Mouse (Mus musculus): ENCODE measurements around the gene Arhgef28. TPM values are rescaled to one million over a fixed set of nuclear protein-coding genes. Genes with fewer than 3 reads are reported as not detected.
"Not testable (repeated sequence)": the region's sequence is repeated elsewhere in the genome, so short reads cannot be mapped to it uniquely, and the experiment has no call there.

The Arhgef28 gene
- polyA plus RNA-seq, 1 experiment from 2014 or later, result 10.6 TPM

GRCm38 (mm10) chr13:98115650-98116049 lies 90.6 kb downstream of the Arhgef28 start:
- 77% methylated on average over 6 of the region's 6 CpGs for WGBS
- H3K27ac ChIP-seq, result peak overlapping the region; percentile 23; the same call in 1 of the 2 replicates
- no peaks in the 10 kb centered on the region for H3K27me3 ChIP-seq (ENCODE audit: insufficient read depth, poor library complexity, severe bottlenecking)
- no peak overlapping the region for H3K4me3 ChIP-seq
- no peaks in the 10 kb centered on the region for H3K36me3 ChIP-seq
- H3K4me1 ChIP-seq (replicated peaks), result peaks cover 7% of the 10 kb centered on the region; the same call in 1 of the 2 replicates
- H3K9me3 ChIP-seq, result no peaks in the 10 kb centered on the region
- no peak for DNase-seq (ENCODE audit: low spot score)

- Histone ChIP-seq H3K4me1 (replicated peaks) (0 out of 2 replicates have a peak, but pooled peaks cover 1% of the 10 kb centered on the region), H3K27ac (no peak overlapping the region), H3K36me3 (no peaks in the 10 kb centered on the region), H3K27me3 (ENCODE audit: insufficient read depth, poor library complexity, severe bottlenecking) (no peaks in the 10 kb centered on the region), H3K4me3 (no peak overlapping the region), H3K9me3 (no peaks in the 10 kb centered on the region)
- no peak for DNase-seq (ENCODE audit: low spot score)
- WGBS, result 81% methylated on average over 4 of the region's 4 CpGs
Observed at GRCm38 (mm10) chr13:98115051-98115450, 91.2 kb downstream of the Arhgef28 start.

GRCm38 (mm10) chr13:98112812-98113503 lies 93.3 kb downstream of the Arhgef28 start:
- Histone ChIP-seq H3K27me3 (ENCODE audit: insufficient read depth, poor library complexity, severe bottlenecking) (no peaks in the 10 kb centered on the region), H3K4me3 (no peak overlapping the region), H3K9me3 (no peaks in the 10 kb centered on the region), H3K4me1 (replicated peaks) (no peaks in the 10 kb centered on the region), H3K36me3 (no peaks in the 10 kb centered on the region), H3K27ac (no peak overlapping the region)
- 83% methylated on average over 7 of the region's 7 CpGs for WGBS
- DNase-seq (ENCODE audit: low spot score), result no peak

- H3K36me3 ChIP-seq, result no peaks in the 10 kb centered on the region
- H3K4me1 ChIP-seq (replicated peaks), result no peaks in the 10 kb centered on the region
- no peak for DNase-seq (ENCODE audit: low spot score)
- H3K27me3 ChIP-seq (ENCODE audit: insufficient read depth, poor library complexity, severe bottlenecking), result no peaks in the 10 kb centered on the region
- H3K9me3 ChIP-seq, result no peaks in the 10 kb centered on the region
- no peak overlapping the region for H3K4me3 ChIP-seq
- H3K27ac ChIP-seq, result no peak overlapping the region
- WGBS, result 90% methylated on average over 5 of the region's 5 CpGs
Observed at GRCm38 (mm10) chr13:98111531-98111930, 94.7 kb downstream of the Arhgef28 start.

GRCm38 (mm10) chr13:98111021-98111420 lies 95.2 kb downstream of the Arhgef28 start:
- H3K4me1 ChIP-seq (replicated peaks), result no peaks in the 10 kb centered on the region
- no peaks in the 10 kb centered on the region for H3K27me3 ChIP-seq (ENCODE audit: insufficient read depth, poor library complexity, severe bottlenecking)
- H3K9me3 ChIP-seq, result no peaks in the 10 kb centered on the region
- no peak for DNase-seq (ENCODE audit: low spot score)
- H3K4me3 ChIP-seq, result no peak overlapping the region
- no peak overlapping the region for H3K27ac ChIP-seq
- no peaks in the 10 kb centered on the region for H3K36me3 ChIP-seq
- 82% methylated on average over 2 of the region's 2 CpGs for WGBS

GRCm38 (mm10) chr13:98108481-98108880 lies 97.8 kb downstream of the Arhgef28 start:
- H3K36me3 ChIP-seq; H3K9me3 ChIP-seq; H3K4me3 ChIP-seq; DNase-seq (ENCODE audit: low spot score); H3K27ac ChIP-seq; H3K27me3 ChIP-seq (ENCODE audit: insufficient read depth, poor library complexity, severe bottlenecking); H3K4me1 ChIP-seq (replicated peaks): not testable (repeated sequence)
- WGBS, result 87% methylated on average over 3 of the region's 3 CpGs

- no peaks in the 10 kb centered on the region for H3K4me1 ChIP-seq (replicated peaks)
- H3K27ac ChIP-seq, result no peak overlapping the region
- no peaks in the 10 kb centered on the region for H3K36me3 ChIP-seq
- whole genome bisulfite sequencing, result 84% methylated on average over 2 of the region's 2 CpGs
- DNase-seq (ENCODE audit: low spot score), result no peak
- no peaks in the 10 kb centered on the region for H3K27me3 ChIP-seq (ENCODE audit: insufficient read depth, poor library complexity, severe bottlenecking)
- H3K4me3 ChIP-seq, result no peak overlapping the region
- no peaks in the 10 kb centered on the region for H3K9me3 ChIP-seq
Observed at GRCm38 (mm10) chr13:98107621-98108020, 98.6 kb downstream of the Arhgef28 start.

- no peak overlapping the region for H3K4me3 ChIP-seq
- no peaks in the 10 kb centered on the region for H3K36me3 ChIP-seq
- no peak overlapping the region; the same call in 1 of the 2 replicates for H3K27ac ChIP-seq
- H3K27me3 ChIP-seq (ENCODE audit: insufficient read depth, poor library complexity, severe bottlenecking), result no peaks in the 10 kb centered on the region
- no peaks in the 10 kb centered on the region for H3K9me3 ChIP-seq
- WGBS, result 68% methylated on average over 4 of the region's 4 CpGs
- peaks cover 24% of the 10 kb centered on the region for H3K4me1 ChIP-seq (replicated peaks)
- DNase-seq (ENCODE audit: low spot score), result no peak
Observed at GRCm38 (mm10) chr13:98095966-98096365, 110.3 kb downstream of the Arhgef28 start.

- H3K27ac ChIP-seq, result 0 out of 2 replicates have a peak overlapping the region, but pooled peaks have one; percentile 50
- H3K9me3 ChIP-seq, result 0 out of 2 replicates have a peak, but pooled peaks cover 2% of the 10 kb centered on the region
- H3K4me1 ChIP-seq (replicated peaks), result peaks cover 24% of the 10 kb centered on the region
- DNase-seq (ENCODE audit: low spot score), result no peak
- WGBS, result 66% methylated on average over 3 of the region's 3 CpGs
- H3K36me3 ChIP-seq, result no peaks in the 10 kb centered on the region
- no peaks in the 10 kb centered on the region for H3K27me3 ChIP-seq (ENCODE audit: insufficient read depth, poor library complexity, severe bottlenecking)
- H3K4me3 ChIP-seq, result no peak overlapping the region
Observed at GRCm38 (mm10) chr13:98094332-98094731, 111.9 kb downstream of the Arhgef28 start.

- no peak for DNase-seq (ENCODE audit: low spot score)
- H3K27me3 ChIP-seq (ENCODE audit: insufficient read depth, poor library complexity, severe bottlenecking), result no peaks in the 10 kb centered on the region
- H3K4me3 ChIP-seq, result no peak overlapping the region
- peaks cover 24% of the 10 kb centered on the region for H3K4me1 ChIP-seq (replicated peaks)
- 68% methylated on average over 9 of the region's 9 CpGs for WGBS
- 0 out of 2 replicates have a peak, but pooled peaks cover 2% of the 10 kb centered on the region for H3K9me3 ChIP-seq
- 0 out of 2 replicates have a peak overlapping the region, but pooled peaks have one; percentile 0 for H3K27ac ChIP-seq
- H3K36me3 ChIP-seq, result no peaks in the 10 kb centered on the region
Observed at GRCm38 (mm10) chr13:98093483-98093882, 112.8 kb downstream of the Arhgef28 start.

- Histone ChIP-seq H3K27ac (no peak overlapping the region), H3K27me3 (ENCODE audit: insufficient read depth, poor library complexity, severe bottlenecking) (no peaks in the 10 kb centered on the region), H3K36me3 (no peaks in the 10 kb centered on the region), H3K4me3 (no peak overlapping the region), H3K4me1 (replicated peaks) (peaks cover 24% of the 10 kb centered on the region), H3K9me3 (0 out of 2 replicates have a peak, but pooled peaks cover 2% of the 10 kb centered on the region)
- 92% methylated on average over 12 of the region's 12 CpGs for WGBS
- no peak for DNase-seq (ENCODE audit: low spot score)
Observed at GRCm38 (mm10) chr13:98092354-98093002, 113.8 kb downstream of the Arhgef28 start.

- Histone ChIP-seq H3K4me1 (replicated peaks) (peaks cover 3% of the 10 kb centered on the region; the same call in 1 of the 2 replicates), H3K9me3 (0 out of 2 replicates have a peak, but pooled peaks cover 4% of the 10 kb centered on the region), H3K27ac (no peak overlapping the region), H3K27me3 (ENCODE audit: insufficient read depth, poor library complexity, severe bottlenecking) (no peaks in the 10 kb centered on the region), H3K4me3 (no peak overlapping the region), H3K36me3 (no peaks in the 10 kb centered on the region)
- DNase-seq (ENCODE audit: low spot score), result no peak
- 84% methylated on average over 4 of the region's 4 CpGs for WGBS
Observed at GRCm38 (mm10) chr13:98079640-98080039, 126.6 kb downstream of the Arhgef28 start.

- H3K4me1 ChIP-seq (replicated peaks), result peaks cover 4% of the 10 kb centered on the region; the same call in 1 of the 2 replicates
- WGBS, result 91% methylated on average over 5 of the region's 5 CpGs
- 0 out of 2 replicates have a peak, but pooled peaks cover 4% of the 10 kb centered on the region for H3K9me3 ChIP-seq
- no peak overlapping the region; the same call in 1 of the 2 replicates for H3K27ac ChIP-seq
- no peak overlapping the region for H3K4me3 ChIP-seq
- DNase-seq (ENCODE audit: low spot score), result no peak
- H3K27me3 ChIP-seq (ENCODE audit: insufficient read depth, poor library complexity, severe bottlenecking), result no peaks in the 10 kb centered on the region
- H3K36me3 ChIP-seq, result no peaks in the 10 kb centered on the region
Observed at GRCm38 (mm10) chr13:98078251-98078650, 128.0 kb downstream of the Arhgef28 start.
